Mouse (Mus musculus) kidney, embryonic 14.5 days (tissue): ENCODE measurements around the gene Afap1. TPM values are rescaled to one million over a fixed set of nuclear protein-coding genes. Genes with fewer than 3 reads are reported as not detected.

Source experiments
- ATAC-seq: fragments of 200-750 bp; cut with Nextera tagmentation; 2 replicates; pipeline ENCODE4 v1.8.0; 2017; ENCODE audit warnings: moderate number of reproducible peaks, mild to moderate bottlenecking, moderate TSS enrichment, moderate library complexity; ENCODE audit not compliant: low FRiP score, low TSS enrichment
- H3K27ac ChIP-seq: fragments of 300-500 bp; sonication (generic); 2 replicates; pipeline ENCODE4 v1.5.1; 2014; ENCODE audit warnings: low read depth, mild to moderate bottlenecking, low read length, moderate library complexity, mixed read lengths
- H3K27me3 ChIP-seq: fragments of 300-500 bp; sonication (generic); 2 replicates; pipeline ENCODE4 v1.6.1; 2014; ENCODE audit warnings: mild to moderate bottlenecking, low read length; ENCODE audit not compliant: control insufficient read depth, insufficient read depth
- H3K36me3 ChIP-seq: fragments of 300-500 bp; sonication (generic); 2 replicates; pipeline ENCODE4 v1.6.1; 2014; ENCODE audit warnings: low read length, mixed read lengths; ENCODE audit not compliant: control insufficient read depth, insufficient read depth
- H3K4me1 ChIP-seq: fragments of 300-500 bp; sonication (generic); 2 replicates; pipeline ENCODE4 v1.6.1; 2014; ENCODE audit warnings: low read length, mixed read lengths; ENCODE audit not compliant: control insufficient read depth, insufficient read depth
- H3K4me2 ChIP-seq: fragments of 300-500 bp; sonication (generic); replicated peaks from 2 replicates; pipeline ENCODE4 v1.6.1; 2014; ENCODE audit warnings: low read depth, mild to moderate bottlenecking, low read length
- H3K4me3 ChIP-seq: fragments of 300-500 bp; sonication (generic); 2 replicates; pipeline ENCODE4 v1.5.1; 2014; ENCODE audit warnings: mild to moderate bottlenecking, low read length
- H3K9ac ChIP-seq: fragments of 300-500 bp; sonication (generic); 2 replicates; pipeline ENCODE4 v1.6.1; 2014; ENCODE audit warnings: low read depth, mild to moderate bottlenecking, low read length, moderate library complexity
- H3K9me3 ChIP-seq: fragments of 300-500 bp; sonication (generic); 2 replicates; pipeline ENCODE4 v1.6.1; 2016; ENCODE audit warnings: low read length; ENCODE audit not compliant: control insufficient read depth
- WGBS: fragments of 180-500 bp; shearing (Covaris S2); extraction: QIAGEN DNeasy Blood & Tissue Kit; methylation state at CpG from one replicate; pipeline ENCODE4 v1.1.7; 2014; 5-methylcytosine and 5-hydroxymethylcytosine counted together
- polyA plus RNA-seq: library from polyadenylated mRNA; unstranded; fragments of >200 nt; fragmentation: Nextera tagmentation; extraction: Ambion mirVana; gene quantifications from 2 replicates; pipeline ENCODE4 v1.2.1, GENCODE M21; 2014

The Afap1 gene
- polyA plus RNA-seq, 1 experiment from 2014 or later, result 23.6 TPM

DNA sequence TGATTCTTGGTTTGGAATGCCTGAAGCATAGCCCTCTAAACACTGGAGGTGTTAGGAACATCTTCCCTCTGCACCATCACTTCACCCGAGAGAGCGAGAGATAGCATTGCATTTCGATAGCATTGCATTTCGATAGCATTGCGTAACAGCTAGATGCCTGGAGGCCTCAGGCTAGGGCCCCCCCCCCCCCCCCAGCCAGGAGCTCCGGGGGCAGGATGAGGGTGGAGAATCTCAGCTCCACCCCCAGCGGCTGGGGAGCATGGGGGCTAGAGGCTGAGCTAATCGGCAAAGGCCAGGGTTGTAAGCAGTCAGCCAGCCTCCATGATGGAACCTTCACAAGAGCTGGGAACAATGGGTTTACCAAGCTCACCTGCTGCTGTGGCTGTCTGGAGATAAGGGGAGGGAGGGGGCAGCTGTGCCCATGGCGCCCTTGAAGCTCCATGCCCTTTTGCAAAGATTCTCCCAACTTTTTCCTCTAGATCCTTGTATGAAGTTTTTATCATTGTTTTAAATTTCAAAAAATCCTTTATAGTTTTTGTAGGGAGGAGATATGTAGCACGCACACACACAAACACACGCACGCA, 8.2 kb downstream of the Afap1 start:
- Histone ChIP-seq H3K36me3 (no peaks in the 10 kb centered on the region), H3K27me3 (no peaks in the 10 kb centered on the region), H3K4me2 (peak overlapping the region; percentile 34), H3K4me3 (no peak overlapping the region), H3K4me1 (peaks cover 65% of the 10 kb centered on the region), H3K9ac (peak overlapping the region; percentile 0; the same call in 1 of the 2 replicates), H3K27ac (peak overlapping the region; percentile 90), H3K9me3 (no peaks in the 10 kb centered on the region)
- peak; percentile 43 for ATAC-seq
- WGBS, result 33% methylated on average over 12 of the region's 12 CpGs

DNA sequence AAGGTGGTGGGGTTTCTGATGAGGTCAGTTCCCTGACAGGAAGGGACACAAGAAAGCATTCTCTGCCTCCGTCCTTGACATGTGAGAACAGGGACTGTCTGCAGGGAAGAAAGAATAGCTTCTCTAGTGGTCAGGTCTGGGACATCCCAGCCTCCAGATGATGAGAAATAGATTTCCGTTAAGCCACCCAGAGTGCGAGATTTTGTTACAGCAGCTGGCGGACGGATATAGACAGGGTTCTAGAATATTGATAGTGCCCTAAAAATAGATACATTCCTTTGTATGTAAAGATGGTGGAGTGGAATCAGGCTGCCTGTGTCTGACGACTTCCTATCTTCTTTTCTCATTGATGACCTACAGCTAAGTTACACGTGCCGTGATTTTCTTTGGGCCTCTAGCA, 10.3 kb downstream of the Afap1 start:
- H3K9me3 ChIP-seq, result no peaks in the 10 kb centered on the region
- no peak overlapping the region for H3K9ac ChIP-seq
- H3K4me1 ChIP-seq, result peaks cover 70% of the 10 kb centered on the region
- WGBS, result 55% methylated on average over 8 of the region's 8 CpGs
- no peaks in the 10 kb centered on the region for H3K27me3 ChIP-seq
- no peak overlapping the region for H3K27ac ChIP-seq
- no peak overlapping the region for H3K4me2 ChIP-seq
- H3K36me3 ChIP-seq, result no peaks in the 10 kb centered on the region
- ATAC-seq, result no peak
- H3K4me3 ChIP-seq, result no peak overlapping the region

DNA sequence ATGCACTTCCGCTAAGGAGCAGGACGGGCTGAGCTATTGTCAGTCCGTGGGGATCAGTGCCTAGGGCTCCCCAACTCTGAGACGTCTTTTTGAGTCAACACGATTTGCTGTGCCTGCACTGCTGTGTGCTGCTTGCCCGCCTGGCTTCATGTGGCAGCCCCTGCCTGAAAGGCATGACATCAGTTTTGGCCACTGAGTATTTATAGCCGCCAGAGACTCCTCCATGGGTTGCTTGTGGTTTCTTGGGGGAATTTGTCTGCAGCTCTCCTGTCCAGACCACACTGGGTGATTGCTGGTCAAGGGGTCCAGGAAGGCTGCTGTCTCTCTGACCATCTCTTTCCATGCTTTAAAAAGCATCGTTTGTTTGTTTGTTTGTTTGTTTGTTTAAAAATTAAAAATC, 12.2 kb downstream of the Afap1 start:
- Histone ChIP-seq H3K27me3 (no peaks in the 10 kb centered on the region), H3K9ac (no peak overlapping the region), H3K36me3 (no peaks in the 10 kb centered on the region), H3K4me3 (no peak overlapping the region), H3K4me1 (peaks cover 75% of the 10 kb centered on the region), H3K27ac (no peak overlapping the region), H3K4me2 (no peak overlapping the region), H3K9me3 (no peaks in the 10 kb centered on the region)
- whole genome bisulfite sequencing, result 48% methylated on average over 8 of the region's 8 CpGs
- ATAC-seq, result no peak

DNA sequence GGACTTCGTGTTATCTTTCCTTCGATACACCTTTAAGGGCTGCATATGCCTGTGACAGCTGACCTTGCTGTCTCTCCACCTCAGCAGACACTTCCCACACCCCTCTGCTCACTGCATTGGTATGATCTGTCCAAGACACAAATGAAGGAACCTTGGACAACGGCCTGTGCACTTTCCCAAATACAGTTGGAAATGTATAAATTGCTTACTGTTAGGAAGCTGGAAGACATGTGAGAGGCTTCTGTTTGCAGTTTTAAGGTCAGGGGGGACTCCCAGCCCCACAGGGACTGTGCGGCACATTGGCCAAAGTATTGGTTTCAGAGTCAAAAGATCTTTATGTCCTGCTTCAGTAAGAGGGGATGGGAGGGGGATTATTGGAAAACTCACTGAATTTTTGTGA, 14.0 kb downstream of the Afap1 start:
- peaks cover 62% of the 10 kb centered on the region for H3K4me1 ChIP-seq
- no peak overlapping the region for H3K9ac ChIP-seq
- no peak overlapping the region for H3K4me3 ChIP-seq
- H3K27me3 ChIP-seq, result no peaks in the 10 kb centered on the region
- no peak overlapping the region for H3K4me2 ChIP-seq
- 49% methylated on average over 4 of the region's 4 CpGs for WGBS
- ATAC-seq, result no peak
- H3K36me3 ChIP-seq, result no peaks in the 10 kb centered on the region
- H3K9me3 ChIP-seq, result no peaks in the 10 kb centered on the region
- H3K27ac ChIP-seq, result peak overlapping the region; percentile 21; the same call in 1 of the 2 replicates

DNA sequence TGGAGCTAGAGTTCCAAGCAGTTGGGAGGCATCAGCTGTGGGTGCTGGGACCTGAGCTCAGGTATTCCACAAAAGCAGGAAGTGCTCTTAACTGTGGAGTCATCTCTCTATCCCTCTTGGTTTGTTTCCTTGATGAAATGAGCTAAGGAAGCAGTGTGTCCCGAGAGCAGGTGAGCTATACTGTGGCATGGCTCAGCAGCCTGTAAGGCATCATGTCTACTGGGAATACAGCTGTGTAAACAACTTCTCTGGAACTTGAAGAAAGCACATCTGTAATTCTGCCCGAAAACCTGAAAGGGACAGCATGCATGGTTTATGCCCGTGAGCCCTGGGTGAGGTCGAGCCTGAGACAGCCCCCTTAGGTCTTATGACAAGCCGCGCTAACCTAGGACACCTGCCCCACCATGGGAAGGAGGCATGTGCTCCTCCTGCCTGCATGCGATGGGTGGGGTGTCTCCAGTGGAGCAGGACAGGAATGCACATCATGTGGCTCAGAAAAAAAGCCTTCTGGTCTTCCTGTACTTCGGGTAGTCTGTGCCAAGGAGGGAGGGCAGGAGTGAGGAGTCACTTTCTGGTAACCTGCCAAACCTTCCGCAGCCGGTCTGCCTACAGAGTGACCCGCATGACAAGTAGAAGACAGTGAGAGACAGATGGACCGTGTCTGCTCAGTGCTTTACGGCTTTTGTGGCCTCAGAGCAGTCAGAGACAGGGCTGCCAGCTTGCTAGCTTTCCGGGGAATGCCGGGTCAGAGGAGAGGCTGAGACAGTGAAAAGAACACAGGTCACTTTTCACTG, 14.7 kb downstream of the Afap1 start:
- H3K27me3 ChIP-seq, result no peaks in the 10 kb centered on the region
- 4% methylated on average over 15 of the region's 15 CpGs for WGBS
- H3K27ac ChIP-seq, result peak overlapping the region; percentile 84
- no peaks in the 10 kb centered on the region for H3K36me3 ChIP-seq
- H3K9ac ChIP-seq, result peak overlapping the region; percentile 31; the same call in 1 of the 2 replicates
- no peak overlapping the region for H3K4me3 ChIP-seq
- H3K9me3 ChIP-seq, result no peaks in the 10 kb centered on the region
- H3K4me1 ChIP-seq, result peaks cover 62% of the 10 kb centered on the region
- peak; percentile 89 for ATAC-seq
- H3K4me2 ChIP-seq, result peak overlapping the region; percentile 21

DNA sequence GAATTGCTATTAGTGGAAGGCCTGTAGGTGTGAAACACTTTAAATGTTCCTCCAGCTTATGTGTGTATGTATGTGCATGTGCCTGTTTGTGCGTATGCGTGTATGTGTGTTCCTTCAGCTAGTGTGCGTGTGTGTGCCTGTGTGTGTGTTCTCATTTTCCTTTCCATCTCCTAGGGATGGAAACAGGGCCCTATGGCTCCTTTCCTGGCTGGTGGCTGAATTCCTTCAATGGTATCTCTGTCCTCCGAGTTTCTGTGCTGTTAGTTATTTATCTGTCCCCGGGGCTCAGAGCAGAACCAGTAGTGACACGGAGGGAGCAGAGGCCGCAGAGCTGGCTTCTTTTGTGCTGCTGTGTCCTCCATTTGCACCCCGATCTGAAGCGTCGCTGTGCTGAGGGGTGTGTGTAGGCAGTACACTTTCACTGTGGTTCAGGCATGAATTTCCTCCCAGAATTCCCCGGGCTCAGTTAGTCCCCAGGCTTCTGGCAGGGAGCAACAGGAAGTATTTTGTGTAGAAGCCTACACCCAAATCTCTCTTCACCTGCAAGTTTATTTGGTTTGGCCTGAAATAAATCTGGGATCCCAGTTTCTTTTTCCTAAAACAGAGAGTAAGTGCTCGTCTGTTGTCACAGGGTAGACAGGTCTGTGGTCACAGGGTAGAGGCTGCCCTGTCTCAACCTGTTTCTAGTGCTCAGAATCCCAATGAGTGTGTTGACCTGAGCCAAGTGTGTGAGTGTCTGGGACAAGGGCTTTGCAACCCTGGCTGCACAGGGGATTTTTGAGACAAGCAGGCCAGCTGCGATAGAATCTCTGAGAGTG, 15.7 kb downstream of the Afap1 start:
- H3K4me2 ChIP-seq, result peak overlapping the region; percentile 4; the same call in 1 of the 2 replicates
- peak overlapping the region; percentile 84 for H3K27ac ChIP-seq
- H3K27me3 ChIP-seq, result no peaks in the 10 kb centered on the region
- no peak overlapping the region for H3K9ac ChIP-seq
- H3K9me3 ChIP-seq, result no peaks in the 10 kb centered on the region
- H3K4me3 ChIP-seq, result no peak overlapping the region
- no peaks in the 10 kb centered on the region for H3K36me3 ChIP-seq
- 0 out of 2 replicates have a peak, but pooled peaks have one; percentile 5 for ATAC-seq
- 37% methylated on average over 13 of the region's 13 CpGs for WGBS
- H3K4me1 ChIP-seq, result peaks cover 53% of the 10 kb centered on the region

DNA sequence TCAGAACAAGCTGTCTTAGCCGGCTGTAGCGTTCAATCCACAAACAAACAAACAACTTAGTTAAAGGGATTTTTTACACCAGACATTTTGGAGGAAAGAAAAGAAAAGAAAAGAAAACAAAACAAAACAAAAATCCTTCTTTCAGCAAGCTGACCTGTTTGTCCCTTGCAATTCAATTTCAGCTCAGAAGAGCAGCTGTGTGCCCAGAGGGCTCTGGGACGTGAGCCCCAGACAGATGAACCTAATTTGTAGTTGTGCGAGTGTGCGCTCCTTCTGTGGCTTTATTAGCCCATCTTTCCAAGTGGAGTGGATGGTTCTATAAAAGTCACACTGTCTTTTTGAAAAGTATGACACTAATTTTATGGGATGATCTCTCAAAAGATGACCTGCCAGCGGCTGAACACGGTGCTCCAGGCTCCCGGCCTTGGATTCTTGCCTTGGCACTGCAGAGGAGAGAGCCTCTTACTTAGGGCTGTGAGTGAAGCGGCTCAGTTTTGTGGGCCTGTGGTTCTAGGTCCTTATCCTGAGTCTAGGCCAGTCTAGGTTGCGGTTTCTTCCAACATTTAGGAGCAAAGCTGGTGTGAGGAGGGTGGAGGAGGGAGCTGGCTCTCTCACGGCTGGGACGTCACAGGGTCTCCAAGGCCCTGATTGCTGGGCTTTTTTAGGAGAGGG, 22.6 kb downstream of the Afap1 start:
- no peaks in the 10 kb centered on the region for H3K36me3 ChIP-seq
- no peaks in the 10 kb centered on the region for H3K9me3 ChIP-seq
- H3K4me1 ChIP-seq, result peaks cover 20% of the 10 kb centered on the region
- 77% methylated on average over 12 of the region's 12 CpGs for WGBS
- H3K4me3 ChIP-seq, result no peak overlapping the region
- no peaks in the 10 kb centered on the region for H3K27me3 ChIP-seq
- H3K4me2 ChIP-seq, result no peak overlapping the region
- ATAC-seq, result no peak
- no peak overlapping the region for H3K9ac ChIP-seq
- no peak overlapping the region for H3K27ac ChIP-seq

DNA sequence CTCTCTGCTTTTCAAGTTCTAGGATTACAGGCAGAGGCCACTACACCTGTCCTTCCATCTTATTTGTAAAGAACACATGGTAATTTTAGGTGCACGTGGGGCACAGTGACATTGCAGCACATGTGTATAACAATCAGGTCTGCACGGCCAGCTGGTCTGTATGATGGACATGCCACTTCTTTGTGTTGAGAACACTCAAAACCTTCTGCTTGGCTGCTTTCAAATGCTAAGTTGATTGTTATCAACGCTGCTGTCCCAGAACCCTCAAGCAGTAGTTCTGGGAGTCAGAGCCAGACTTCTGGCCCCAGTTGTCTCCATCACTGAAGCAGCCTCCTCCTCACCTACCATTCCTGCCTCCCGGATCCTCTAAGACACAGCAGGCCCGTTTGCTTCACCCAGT, 23.5 kb downstream of the Afap1 start:
- Histone ChIP-seq H3K4me2 (no peak overlapping the region), H3K27me3 (no peaks in the 10 kb centered on the region), H3K4me3 (no peak overlapping the region), H3K36me3 (no peaks in the 10 kb centered on the region), H3K27ac (no peak overlapping the region), H3K9me3 (no peaks in the 10 kb centered on the region), H3K4me1 (peaks cover 29% of the 10 kb centered on the region), H3K9ac (no peak overlapping the region)
- no peak for ATAC-seq
- 59% methylated on average over 5 of the region's 5 CpGs for WGBS
